Mouse (Mus musculus): ENCODE data around the gene Kmt2e.
"Not testable (repeated sequence)": the region's sequence is repeated elsewhere in the genome, so short reads cannot be mapped to it uniquely, and the experiment has no call there.

Kmt2e gene

GRCm38 (mm10) chr5:23531541-23532096 lies 97.4 kb downstream of the Kmt2e start:
- in situ Hi-C loops (cut with MboI, MseI): no loop called here

- in situ Hi-C loops (cut with MboI, MseI): no loop called here
Measured at GRCm38 (mm10) chr5:23535692-23536091, 101.5 kb downstream of the Kmt2e start.

- in situ Hi-C loops (cut with MboI, MseI): no loop called here
Measured at GRCm38 (mm10) chr5:23551687-23552086, 117.4 kb downstream of the Kmt2e start.

- in situ Hi-C loops (cut with MboI, MseI): not testable (repeated sequence)
Measured at GRCm38 (mm10) chr5:23553338-23553737, 119.1 kb downstream of the Kmt2e start.
